Mouse (Mus musculus): ENCODE measurements around the gene Foxl1.

DNA sequence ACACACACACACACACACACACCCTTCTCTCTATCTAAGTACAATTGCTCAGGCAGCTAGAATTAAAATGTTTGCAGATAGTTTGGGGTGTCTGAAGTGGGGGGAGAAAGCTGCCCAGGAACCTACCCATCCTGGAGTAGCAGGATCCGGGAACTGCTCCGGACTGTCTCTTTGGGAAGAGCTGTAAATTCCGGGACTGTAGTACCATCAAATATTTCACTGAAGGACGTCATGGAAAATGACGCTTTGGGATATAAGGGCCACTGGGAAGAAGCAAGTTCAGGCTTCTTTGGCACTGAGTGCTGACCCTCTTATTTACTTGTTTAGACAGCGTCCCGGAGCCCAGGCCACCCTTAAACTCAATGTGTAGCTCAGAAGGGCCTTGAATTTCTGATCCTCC is 48.5 kb upstream of the Foxl1 start:
- TF ChIP-seq POLR2A (IDR thresholded peaks at IDR 0.05; ENCODE audit: borderline replicate concordance, control insufficient read depth, low read depth, low read length) = no peak
- no peak for TF ChIP-seq CTCF (IDR thresholded peaks at IDR 0.05; ENCODE audit: control insufficient read depth, insufficient read depth, low read length)
